Mouse (Mus musculus): ENCODE data around the gene Casq1.

DNA sequence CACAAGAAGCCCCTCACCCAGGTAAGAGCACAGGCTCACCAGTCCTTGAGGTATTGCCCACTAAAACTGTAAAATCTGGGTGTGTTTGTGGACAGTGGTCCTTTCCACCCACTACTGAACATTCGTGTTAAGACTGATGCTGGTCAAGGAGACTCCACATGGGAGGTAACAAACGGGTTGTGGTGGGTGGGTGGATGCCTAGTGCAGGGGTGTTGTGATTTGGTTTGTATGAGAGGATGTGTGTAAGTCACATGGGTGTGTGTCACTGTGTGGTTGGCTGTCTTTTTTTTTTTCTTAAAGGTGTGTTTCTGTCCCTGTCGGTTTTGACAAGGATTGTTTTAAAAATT, 14.0 kb downstream of the Casq1 start:
- TF ChIP-seq POLR2A (IDR thresholded peaks at IDR 0.05; ENCODE audit: low read depth, low read length): no peak; the same call in 1 of the 2 replicates
- no peak for TF ChIP-seq CTCF (IDR thresholded peaks at IDR 0.05; ENCODE audit: borderline replicate concordance, insufficient read depth, low read length)
